Mouse (Mus musculus): ENCODE results near the gene Igfbp3.

GRCm38 (mm10) chr11:7198006-7198405 is 15.7 kb downstream of the Igfbp3 start:
- no peak for TF ChIP-seq CTCF (IDR thresholded peaks at IDR 0.05; ENCODE audit: control insufficient read depth, insufficient read depth, insufficient replicate concordance, low read depth, low read length)
- TF ChIP-seq POLR2A (IDR thresholded peaks at IDR 0.05; ENCODE audit: control insufficient read depth, low read depth, low read length) = no peak
